In genomic region chr4:99213123-99213522, GRCm38 (mm10) we compare ENCODE assay signal across 19 mouse cellular contexts.
"Had no signal": no experiment of that assay in that cellular context is flagged by ENCODE, and none has a peak within 500 bp of the region (broad histone marks: within the 10 kb centered on the region; RNA-seq: fewer than 3 reads in every experiment).

No protein-coding gene starts in this region.

- H3K4me3 ChIP-seq: liver, embryonic 13.5 days; liver, embryonic 15.5 days; midbrain, embryonic 10.5 days; midbrain, embryonic 12.5 days; myocyte; neural tube, embryonic 13.5 days; neural tube, embryonic 15.5 days; stomach, embryonic 15.5 days had no signal

- H3K4me1 ChIP-seq: neural tube, embryonic 13.5 days; neural tube, embryonic 15.5 days; stomach, embryonic 15.5 days had no signal

- H3K27me3 ChIP-seq: liver, embryonic 13.5 days; liver, embryonic 15.5 days; midbrain, embryonic 12.5 days; neural tube, embryonic 13.5 days; neural tube, embryonic 15.5 days; stomach, embryonic 15.5 days had no signal

- H3K27ac ChIP-seq: liver, embryonic 13.5 days; liver, embryonic 15.5 days; midbrain, embryonic 10.5 days; midbrain, embryonic 12.5 days; neural tube, embryonic 13.5 days; neural tube, embryonic 15.5 days; stomach, embryonic 15.5 days; stomach, postnatal 0 days had no signal

- DNase-seq: liver, embryonic 13.5 days; lung, adult 18-20 months; lung, embryonic 14.5 days; lung, postnatal 10 days; lung, postnatal 4 days; midbrain, embryonic 14.5 days; right cerebral cortex, postnatal 14 days; thymus, adult 18-20 months; thymus, postnatal 25 days; thymus, postnatal 4 days had no signal

- H3K9me3 ChIP-seq: liver, embryonic 13.5 days; liver, embryonic 15.5 days; midbrain, embryonic 10.5 days; midbrain, embryonic 12.5 days; neural tube, embryonic 13.5 days; neural tube, embryonic 15.5 days; stomach, embryonic 15.5 days had no signal

- H3K36me3 ChIP-seq: liver, embryonic 13.5 days; stomach, embryonic 15.5 days had no signal

- ATAC-seq: midbrain, embryonic 16.5 days had no signal

- H3K9ac ChIP-seq: liver, embryonic 13.5 days; liver, embryonic 15.5 days; lung, embryonic 14.5 days; midbrain, embryonic 12.5 days; neural tube, embryonic 13.5 days; neural tube, embryonic 15.5 days; stomach, embryonic 15.5 days had no signal

- H3K4me2 ChIP-seq: liver, embryonic 13.5 days; liver, embryonic 15.5 days; lung, embryonic 14.5 days; midbrain, embryonic 12.5 days; neural tube, embryonic 13.5 days; neural tube, embryonic 15.5 days; stomach, embryonic 15.5 days had no signal
